Comparison of ENCODE assay signal across 8 mouse cellular contexts in genomic region chr11:120354304-120355276, GRCm38 (mm10). TPM values are rescaled to one million over a fixed set of nuclear protein-coding genes. Genes with fewer than 3 reads are reported as not detected.
DNase-seq lines count a peak whose midpoint lies in the region; ATAC-seq and TF ChIP-seq lines count a peak whose summit lies in the region.
"Had no signal": no experiment of that assay in that cellular context is flagged by ENCODE, and none has a peak within 500 bp of the region (broad histone marks: within the 10 kb centered on the region; RNA-seq: fewer than 3 reads in every experiment).

No protein-coding gene starts in this region.

- peak overlapping the region; percentile 93 for H3K27ac ChIP-seq in liver, embryonic 15.5 days (replicated peaks)
- H3K27ac ChIP-seq in hindbrain, postnatal 0 days = no peak overlapping the region
- H3K27ac ChIP-seq in midbrain, postnatal 0 days (ENCODE audit: low read depth, low read length) = no peak overlapping the region
- H3K27ac ChIP-seq: embryonic facial prominence, embryonic 15.5 days had no signal

- DNase-seq in layer of hippocampus, postnatal 25 days (ENCODE audit: extremely low spot score in 1 of 2, low spot score in 1 of 2) = peak; percentile 3 to 6
- no peak for DNase-seq in layer of hippocampus, adult 8-10 months (ENCODE audit: low spot score in 2 of 2)
- peak; percentile 82 for DNase-seq in NIH3T3 (ENCODE audit: low read depth)
- peak; percentile 59 for DNase-seq in brain, adult 2 months (ENCODE audit: low read depth, low spot score)
- DNase-seq in hindbrain, postnatal 0 days (ENCODE audit: low spot score) = no peak
- no peak for DNase-seq in midbrain, postnatal 0 days (ENCODE audit: low spot score)

- H3K36me3 ChIP-seq in liver, embryonic 15.5 days (replicated peaks) = no peaks in the 10 kb centered on the region
- H3K36me3 ChIP-seq in hindbrain, postnatal 0 days (ENCODE audit: insufficient read depth, low read length) = no peaks in the 10 kb centered on the region
- H3K36me3 ChIP-seq in midbrain, postnatal 0 days (ENCODE audit: insufficient read depth, low read length) = no peaks in the 10 kb centered on the region
- H3K36me3 ChIP-seq: embryonic facial prominence, embryonic 15.5 days had no signal

- peaks cover 85% of the 10 kb centered on the region for H3K4me1 ChIP-seq in liver, embryonic 15.5 days (replicated peaks)
- H3K4me1 ChIP-seq in hindbrain, postnatal 0 days (ENCODE audit: insufficient read depth, low read length) = peaks cover 30% of the 10 kb centered on the region
- H3K4me1 ChIP-seq in midbrain, postnatal 0 days (ENCODE audit: insufficient read depth, low read length) = peaks cover 20% of the 10 kb centered on the region

- peak overlapping the region; percentile 46 for H3K4me3 ChIP-seq in liver, embryonic 15.5 days (replicated peaks)
- no peak overlapping the region for H3K4me3 ChIP-seq in hindbrain, postnatal 0 days (ENCODE audit: low read length)
- no peak overlapping the region for H3K4me3 ChIP-seq in midbrain, postnatal 0 days (ENCODE audit: low read depth, low read length)
- H3K4me3 ChIP-seq: embryonic facial prominence, embryonic 15.5 days had no signal

- no peaks in the 10 kb centered on the region for H3K9me3 ChIP-seq in liver, embryonic 15.5 days (replicated peaks)
- no peaks in the 10 kb centered on the region for H3K9me3 ChIP-seq in hindbrain, postnatal 0 days (ENCODE audit: low read length)
- H3K9me3 ChIP-seq in midbrain, postnatal 0 days (ENCODE audit: low read length) = no peaks in the 10 kb centered on the region
- H3K9me3 ChIP-seq: embryonic facial prominence, embryonic 15.5 days had no signal

- peaks cover 32% of the 10 kb centered on the region for H3K27me3 ChIP-seq in liver, embryonic 15.5 days
- no peaks in the 10 kb centered on the region for H3K27me3 ChIP-seq in hindbrain, postnatal 0 days (ENCODE audit: insufficient read depth, low read length)
- no peaks in the 10 kb centered on the region for H3K27me3 ChIP-seq in midbrain, postnatal 0 days (ENCODE audit: insufficient read depth, low read length)
- H3K27me3 ChIP-seq: embryonic facial prominence, embryonic 15.5 days had no signal

- WGBS in liver, embryonic 15.5 days (ENCODE audit: insufficient replicate concordance) = 69% methylated on average over 17 of the region's 17 CpGs
- WGBS in hindbrain, postnatal 0 days = 89% methylated on average over 17 of the region's 17 CpGs
- WGBS in midbrain, postnatal 0 days = 84% methylated on average over 17 of the region's 17 CpGs

- H3K4me2 ChIP-seq in liver, embryonic 15.5 days = peak overlapping the region; percentile 79
- H3K4me2 ChIP-seq in hindbrain, postnatal 0 days (ENCODE audit: low read depth, low read length) = no peak overlapping the region
- H3K4me2 ChIP-seq in midbrain, postnatal 0 days (ENCODE audit: low read depth, low read length, poor library complexity, severe bottlenecking) = no peak overlapping the region

- peak overlapping the region; percentile 68 for H3K9ac ChIP-seq in liver, embryonic 15.5 days
- no peak overlapping the region for H3K9ac ChIP-seq in hindbrain, postnatal 0 days (replicated peaks; ENCODE audit: low read length)
- no peak overlapping the region for H3K9ac ChIP-seq in midbrain, postnatal 0 days (replicated peaks; ENCODE audit: low read length, poor library complexity, severe bottlenecking)
- H3K9ac ChIP-seq: embryonic facial prominence, embryonic 15.5 days had no signal

- no peak for TF ChIP-seq CTCF in hindbrain, postnatal 0 days (IDR thresholded peaks at IDR 0.05; ENCODE audit: low read depth)
- no peak for TF ChIP-seq CTCF in midbrain, postnatal 0 days (IDR thresholded peaks at IDR 0.05)

- no peak for ATAC-seq in liver, embryonic 15.5 days (ENCODE audit: insufficient read depth)
- no peak for ATAC-seq in hindbrain, postnatal 0 days
- ATAC-seq in midbrain, postnatal 0 days (ENCODE audit: low FRiP score) = no peak

RNA-seq across cellular contexts. Expression of gene Actg1, which starts 6.2 kb away (rescaled TPM):
- total RNA-seq in layer of hippocampus, postnatal 25 days (2021) = 1,000 to 10,000 TPM; 1,451 to 1,562 TPM
- 1,000 to 10,000 TPM; 1,218 to 1,398 (median 1,309) TPM for total RNA-seq in layer of hippocampus, adult 8-10 months (2022)
- 559 and 587 TPM in 2 replicates for polyA plus RNA-seq in liver, embryonic 15.5 days (2015; fragmentation: Nextera tagmentation; extraction: Ambion mirVana)
- total RNA-seq in hindbrain, postnatal 0 days (2014; rRNA removed) = 2,410 and 2,568 TPM in 2 replicates
- polyA plus RNA-seq in hindbrain, postnatal 0 days (2015; fragmentation: Nextera tagmentation; extraction: Ambion mirVana) = 3,348 and 3,639 TPM in 2 replicates
- 2,534 and 2,842 TPM in 2 replicates for total RNA-seq in midbrain, postnatal 0 days (2014; rRNA removed)
- polyA plus RNA-seq in midbrain, postnatal 0 days (2015; fragmentation: Nextera tagmentation; extraction: Ambion mirVana) = 3,992 and 4,056 TPM in 2 replicates

RNA-seq across cellular contexts. Expression of gene Fscn2, which starts 6.7 kb away (rescaled TPM):
- under 1 TPM in 1 of 2 experiments, not detected in 1; 0.89 TPM for total RNA-seq in layer of hippocampus, postnatal 25 days (2021)
- under 1 TPM in 3 of 4 experiments, not detected in 1; 0.49 to 0.79 (median 0.73) TPM for total RNA-seq in layer of hippocampus, adult 8-10 months (2022)
- not detected in 2 replicates for polyA plus RNA-seq in liver, embryonic 15.5 days (2015; fragmentation: Nextera tagmentation; extraction: Ambion mirVana)
- total RNA-seq in hindbrain, postnatal 0 days (2014; rRNA removed) = 3.0 and 9.0 TPM in 2 replicates
- polyA plus RNA-seq in hindbrain, postnatal 0 days (2015; fragmentation: Nextera tagmentation; extraction: Ambion mirVana) = 1.5 and 1.9 TPM in 2 replicates
- total RNA-seq in midbrain, postnatal 0 days (2014; rRNA removed) = 0.71 TPM in 1 of 2 replicates, not detected in the other
- polyA plus RNA-seq in midbrain, postnatal 0 days (2015; fragmentation: Nextera tagmentation; extraction: Ambion mirVana) = 0.71 and 1.5 TPM in 2 replicates

RNA-seq across cellular contexts. Expression of gene Faap100, which starts 24.0 kb away (rescaled TPM):
- total RNA-seq in layer of hippocampus, postnatal 25 days (2021) = 10 to 100 TPM; 16.2 to 17.1 TPM
- 10 to 100 TPM; 16.8 to 19.8 (median 18.7) TPM for total RNA-seq in layer of hippocampus, adult 8-10 months (2022)
- polyA plus RNA-seq in liver, embryonic 15.5 days (2015; fragmentation: Nextera tagmentation; extraction: Ambion mirVana) = 6.2 and 7.2 TPM in 2 replicates
- 175 and 178 TPM in 2 replicates for total RNA-seq in hindbrain, postnatal 0 days (2014; rRNA removed)
- polyA plus RNA-seq in hindbrain, postnatal 0 days (2015; fragmentation: Nextera tagmentation; extraction: Ambion mirVana) = 74.6 and 76.4 TPM in 2 replicates
- total RNA-seq in midbrain, postnatal 0 days (2014; rRNA removed) = 165 and 180 TPM in 2 replicates
- polyA plus RNA-seq in midbrain, postnatal 0 days (2015; fragmentation: Nextera tagmentation; extraction: Ambion mirVana) = 109 and 114 TPM in 2 replicates

Comparison
In these comparisons a context has a peak if more than half of its experiments do, and no peak if none do; other contexts are left out.
1. DNase-seq: peak in layer of hippocampus, postnatal 25 days (2 of 2), NIH3T3 (single experiment) and brain, adult 2 months (single experiment); none in layer of hippocampus, adult 8-10 months (0 of 2), hindbrain, postnatal 0 days (single experiment) and midbrain, postnatal 0 days (single experiment).